Mouse (Mus musculus): ENCODE measurements around the gene Trit1. TPM values are rescaled to one million over a fixed set of nuclear protein-coding genes. Genes with fewer than 3 reads are reported as not detected.

The Trit1 gene
- total RNA-seq, 2 experiments from 2014 or later = 10.7 to 21.0 TPM

DNA sequence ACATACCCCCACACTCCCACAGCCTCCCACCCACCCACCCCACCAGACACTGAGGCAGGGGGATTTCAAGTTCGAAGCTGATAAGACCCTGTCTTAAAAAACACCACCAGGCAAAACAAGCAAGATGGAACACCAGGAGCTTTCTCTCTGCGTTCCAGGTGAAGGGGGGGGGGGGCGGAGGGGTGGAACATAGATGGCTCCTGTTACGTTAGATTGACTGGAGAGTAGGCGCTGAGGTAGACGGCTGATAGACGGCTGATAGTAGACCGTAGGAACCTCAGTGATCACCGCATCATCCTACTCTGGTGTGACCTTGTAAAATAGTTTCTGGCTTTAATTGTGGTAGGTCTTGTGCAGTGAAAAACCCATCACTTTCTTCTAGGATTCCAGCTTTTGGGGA, 77.5 kb downstream of the Trit1 start:
- ATAC-seq (ENCODE audit: poor library complexity, severe bottlenecking) = no peak

Other genes starting within 250 kb of the Trit1 start
- 125 and 133 TPM in 2 replicates for gene Ppt1, start 180.4 kb upstream of the Trit1 start, total RNA-seq (2015)
- 95.0 and 101 TPM in 2 replicates for gene Ppt1, start 180.4 kb upstream of the Trit1 start, total RNA-seq (2017)
- 417 and 420 TPM in 2 replicates for gene Cap1, start 130.5 kb upstream of the Trit1 start, total RNA-seq (2015)
- gene Cap1, start 130.5 kb upstream of the Trit1 start, total RNA-seq (2017) = 551 and 589 TPM in 2 replicates
- 0.14 TPM in 1 of 2 replicates, not detected in the other for gene Mfsd2a, start 55.4 kb upstream of the Trit1 start, total RNA-seq (2015)
- gene Mfsd2a, start 55.4 kb upstream of the Trit1 start, total RNA-seq (2017) = 0.15 and 0.16 TPM in 2 replicates
- gene Mycl, start 20.9 kb upstream of the Trit1 start, total RNA-seq (2015) = 2.6 and 4.0 TPM in 2 replicates
- 0.81 and 3.3 TPM in 2 replicates for gene Mycl, start 20.9 kb upstream of the Trit1 start, total RNA-seq (2017)
- not detected in 2 replicates for gene Bmp8b, start 88.6 kb downstream of the Trit1 start, total RNA-seq (2015)
- gene Bmp8b, start 88.6 kb downstream of the Trit1 start, total RNA-seq (2017) = not detected in 2 replicates
- not detected in 2 replicates for gene Oxct2b, start 99.7 kb downstream of the Trit1 start, total RNA-seq (2015)
- gene Oxct2b, start 99.7 kb downstream of the Trit1 start, total RNA-seq (2017) = 0.12 TPM in 1 of 2 replicates, not detected in the other
- gene Ppie, start 123.4 kb downstream of the Trit1 start, total RNA-seq (2015) = 20.0 and 21.0 TPM in 2 replicates
- gene Ppie, start 123.4 kb downstream of the Trit1 start, total RNA-seq (2017) = 27.3 and 29.8 TPM in 2 replicates
- not detected in 2 replicates for gene Hpcal4, start 166.6 kb downstream of the Trit1 start, total RNA-seq (2015)
- gene Hpcal4, start 166.6 kb downstream of the Trit1 start, total RNA-seq (2017) = not detected in 2 replicates
- gene Nt5c1a, start 184.9 kb downstream of the Trit1 start, total RNA-seq (2015) = not detected in 2 replicates
- not detected in 2 replicates for gene Nt5c1a, start 184.9 kb downstream of the Trit1 start, total RNA-seq (2017)
- not detected in 2 replicates for gene Heyl, start 217.0 kb downstream of the Trit1 start, total RNA-seq (2015)
- gene Heyl, start 217.0 kb downstream of the Trit1 start, total RNA-seq (2017) = not detected in 2 replicates
- 29.1 and 32.3 TPM in 2 replicates for gene Pabpc4, start 245.8 kb downstream of the Trit1 start, total RNA-seq (2015)
- gene Pabpc4, start 245.8 kb downstream of the Trit1 start, total RNA-seq (2017) = 30.1 and 34.8 TPM in 2 replicates

Data from megakaryocyte, adult 5-6 weeks (primary cell).